11 mouse cellular contexts compared by ENCODE assay signal in genomic region chr4:97649626-97650015, GRCm38 (mm10).
A peak's percentile ranks its signal among the peaks of the same experiment; 100 is the strongest.
DNase-seq lines count a peak whose midpoint lies in the region; ATAC-seq and TF ChIP-seq lines count a peak whose summit lies in the region.
"Had no signal": no experiment of that assay in that cellular context is flagged by ENCODE, and none has a peak within 500 bp of the region (broad histone marks: within the 10 kb centered on the region; RNA-seq: fewer than 3 reads in every experiment).

No protein-coding gene starts in this region.

- TF ChIP-seq CTCF in left cerebral cortex, adult 2 months (IDR thresholded peaks at IDR 0.05) = no peak
- TF ChIP-seq CTCF in midbrain, postnatal 0 days (IDR thresholded peaks at IDR 0.05) = no peak

- no peak overlapping the region for H3K4me3 ChIP-seq in left cerebral cortex, adult 2 months
- no peak overlapping the region for H3K4me3 ChIP-seq in embryonic facial prominence, embryonic 11.5 days (ENCODE audit: low read depth, low read length)
- no peak overlapping the region for H3K4me3 ChIP-seq in hindbrain, embryonic 14.5 days (replicated peaks; ENCODE audit: low read length)
- no peak overlapping the region for H3K4me3 ChIP-seq in midbrain, postnatal 0 days (ENCODE audit: low read depth, low read length)
- H3K4me3 ChIP-seq: kidney, embryonic 15.5 days had no signal

- peak overlapping the region; percentile 9; the same call in 1 of the 2 replicates for H3K27ac ChIP-seq in left cerebral cortex, adult 2 months
- 0 out of 2 replicates have a peak overlapping the region, but pooled peaks have one; percentile 4 for H3K27ac ChIP-seq in embryonic facial prominence, embryonic 11.5 days (replicated peaks; ENCODE audit: low read depth, low read length)
- peak overlapping the region; percentile 88 for H3K27ac ChIP-seq in hindbrain, embryonic 14.5 days
- peak overlapping the region; percentile 77 for H3K27ac ChIP-seq in midbrain, postnatal 0 days (ENCODE audit: low read depth, low read length)
- H3K27ac ChIP-seq: kidney, embryonic 15.5 days had no signal

- no peak for DNase-seq in left cerebral cortex, adult 2 months (ENCODE audit: extremely low spot score in 1 of 2, low spot score in 2 of 2)
- no peak for DNase-seq in left cerebral cortex, postnatal 10 days (ENCODE audit: extremely low spot score in 1 of 2, low spot score in 2 of 2)
- DNase-seq in embryonic facial prominence, embryonic 11.5 days (ENCODE audit: low spot score) = no peak
- no peak for DNase-seq in hindbrain, embryonic 14.5 days (ENCODE audit: low spot score)
- DNase-seq in midbrain, postnatal 0 days (ENCODE audit: low spot score) = no peak
- no peak for DNase-seq in thymus, adult 18-20 months
- no peak for DNase-seq in left cerebral cortex, adult 9 months (ENCODE audit: low spot score in 2 of 2)
- DNase-seq: thymus, postnatal 4 days had no signal

- H3K4me1 ChIP-seq in embryonic facial prominence, embryonic 11.5 days (ENCODE audit: control insufficient read depth, insufficient read depth, low read length) = no peaks in the 10 kb centered on the region
- peaks cover 31% of the 10 kb centered on the region for H3K4me1 ChIP-seq in hindbrain, embryonic 14.5 days (replicated peaks; ENCODE audit: control insufficient read depth, insufficient read depth, low read length)
- peaks cover 5% of the 10 kb centered on the region; the same call in 1 of the 2 replicates for H3K4me1 ChIP-seq in midbrain, postnatal 0 days (ENCODE audit: insufficient read depth, low read length)

- no peak overlapping the region for H3K9ac ChIP-seq in embryonic facial prominence, embryonic 11.5 days (replicated peaks; ENCODE audit: low read length)
- no peak overlapping the region for H3K9ac ChIP-seq in hindbrain, embryonic 14.5 days
- no peak overlapping the region for H3K9ac ChIP-seq in midbrain, postnatal 0 days (replicated peaks; ENCODE audit: low read length, poor library complexity, severe bottlenecking)
- H3K9ac ChIP-seq: kidney, embryonic 15.5 days had no signal

- intact Hi-C loops in left cerebral cortex, adult 2 months (cut with DNase I) = loop anchor here (2.0 kb wide), 1 partner anchor 31 kb away; no protein-coding TSS in a partner anchor
- intact Hi-C loops in left cerebral cortex, postnatal 10 days (cut with DNase I) = no loop called here

- no peak overlapping the region for H3K4me2 ChIP-seq in embryonic facial prominence, embryonic 11.5 days (ENCODE audit: low read depth, low read length)
- H3K4me2 ChIP-seq in hindbrain, embryonic 14.5 days (replicated peaks) = no peak overlapping the region
- H3K4me2 ChIP-seq in midbrain, postnatal 0 days (ENCODE audit: low read depth, low read length, poor library complexity, severe bottlenecking) = no peak overlapping the region
- H3K4me2 ChIP-seq: kidney, embryonic 15.5 days; liver, embryonic 11.5 days had no signal

- H3K36me3 ChIP-seq in embryonic facial prominence, embryonic 11.5 days (replicated peaks; ENCODE audit: control insufficient read depth, insufficient read depth, low read depth, low read length) = no peaks in the 10 kb centered on the region
- no peaks in the 10 kb centered on the region for H3K36me3 ChIP-seq in hindbrain, embryonic 14.5 days (replicated peaks; ENCODE audit: control insufficient read depth, insufficient read depth)
- H3K36me3 ChIP-seq in midbrain, postnatal 0 days (ENCODE audit: insufficient read depth, low read length) = no peaks in the 10 kb centered on the region
- H3K36me3 ChIP-seq: kidney, embryonic 15.5 days had no signal

- WGBS in embryonic facial prominence, embryonic 11.5 days = 63% methylated on average over 5 of the region's 5 CpGs
- WGBS in hindbrain, embryonic 14.5 days = 34% methylated on average over 5 of the region's 5 CpGs
- WGBS in midbrain, postnatal 0 days = 39% methylated on average over 5 of the region's 5 CpGs

- ATAC-seq in embryonic facial prominence, embryonic 11.5 days (replicated peaks; ENCODE audit: insufficient number of reproducible peaks, low FRiP score, low TSS enrichment, low read depth) = no peak
- peak; percentile 47; the same call in 1 of the 2 replicates for ATAC-seq in hindbrain, embryonic 14.5 days (ENCODE audit: low FRiP score)
- peak; percentile 48 for ATAC-seq in midbrain, postnatal 0 days (ENCODE audit: low FRiP score)
- no peak for ATAC-seq in activated CD4-positive, CD25-positive, alpha-beta regulatory T cell, adult 4 months

- no peaks in the 10 kb centered on the region for H3K9me3 ChIP-seq in embryonic facial prominence, embryonic 11.5 days (replicated peaks; ENCODE audit: control insufficient read depth, low read length)
- no peaks in the 10 kb centered on the region for H3K9me3 ChIP-seq in hindbrain, embryonic 14.5 days (ENCODE audit: control insufficient read depth, low read length)
- no peaks in the 10 kb centered on the region for H3K9me3 ChIP-seq in midbrain, postnatal 0 days (ENCODE audit: low read length)
- H3K9me3 ChIP-seq: kidney, embryonic 15.5 days had no signal

- H3K27me3 ChIP-seq in embryonic facial prominence, embryonic 11.5 days (ENCODE audit: control insufficient read depth, insufficient read depth, low read length) = no peaks in the 10 kb centered on the region
- H3K27me3 ChIP-seq in hindbrain, embryonic 14.5 days (ENCODE audit: control insufficient read depth, insufficient read depth, low read length) = no peaks in the 10 kb centered on the region
- H3K27me3 ChIP-seq in midbrain, postnatal 0 days (ENCODE audit: insufficient read depth, low read length) = no peaks in the 10 kb centered on the region
- H3K27me3 ChIP-seq: kidney, embryonic 15.5 days had no signal

Comparison
In these comparisons a context has a peak if more than half of its experiments do, and no peak if none do; other contexts are left out.
1. H3K27ac ChIP-seq: peak in every context shown above with its lines; median percentile 88 in hindbrain, embryonic 14.5 days; 77 in midbrain, postnatal 0 days; 9 in left cerebral cortex, adult 2 months; 4 in embryonic facial prominence, embryonic 11.5 days.
2. ATAC-seq: peak in hindbrain, embryonic 14.5 days (single experiment) and midbrain, postnatal 0 days (single experiment); none in embryonic facial prominence, embryonic 11.5 days (single experiment) and activated CD4-positive, CD25-positive, alpha-beta regulatory T cell, adult 4 months (single experiment).